Mouse (Mus musculus) mouse embryonic stem cell (cell line): Measurements from ENCODE around the gene Mtif3.

Source experiments
- in situ Hi-C, 2 experiments: fragments of 300-500 bp; cut with MboI; formaldehyde crosslinking; loops; 1 replicate in 1 of 2; 3 replicates in 1 of 2; pipeline ENCODE4 v1.14.3; 2019 to 2020; ENCODE audit warnings: low sequenced_read_pairs in 2 of 2, low pct_unique_long_range_greater_than_20kb in 1 of 2, mixed read lengths in 1 of 2; ENCODE audit not compliant: unreplicated experiment in 1 of 2

The Mtif3 gene

DNA sequence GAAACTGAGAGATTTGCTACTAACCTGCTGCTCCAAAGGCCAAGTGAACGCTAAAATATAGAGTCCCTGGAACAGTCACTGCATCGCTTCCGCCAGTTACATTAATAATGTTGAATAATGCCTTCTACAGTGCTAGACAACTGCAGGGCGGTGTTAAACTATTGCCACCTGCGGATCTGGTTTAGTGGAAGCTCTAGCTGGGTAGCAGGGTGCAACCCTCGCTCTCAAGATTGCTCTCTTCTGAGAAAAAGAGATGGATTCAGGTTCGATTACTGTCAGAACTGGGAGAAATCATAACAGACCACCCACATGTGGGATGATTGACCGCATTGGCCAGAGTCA lies 308 bp upstream of the Mtif3 start:
- in situ Hi-C loops: no loop called here

DNA sequence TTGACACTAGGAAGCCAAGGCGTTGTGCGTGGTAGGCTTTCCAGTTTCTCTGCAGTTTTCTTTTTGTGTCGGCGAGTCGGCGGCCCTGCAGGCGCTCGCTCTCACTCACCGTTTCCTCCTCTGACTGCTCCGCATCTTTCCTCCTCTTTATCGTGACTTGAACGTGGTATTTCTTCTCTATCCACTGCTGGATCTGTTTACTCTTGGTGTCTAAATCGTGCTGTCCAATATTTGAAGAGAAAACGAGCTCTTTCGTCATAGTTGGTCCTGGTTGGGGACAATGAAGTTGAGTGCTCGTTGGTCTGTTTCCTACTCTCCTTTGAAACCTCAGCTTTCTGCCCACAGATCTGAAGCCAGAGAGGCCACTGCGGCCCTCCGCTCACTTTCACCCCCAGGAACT lies 6.9 kb downstream of the Mtif3 start:
- in situ Hi-C loops: no loop called here

- in situ Hi-C loops: no loop called here
These were observed 7.9 kb downstream of the Mtif3 start for GRCm38 (mm10) chr5:146955651-146956050.

DNA sequence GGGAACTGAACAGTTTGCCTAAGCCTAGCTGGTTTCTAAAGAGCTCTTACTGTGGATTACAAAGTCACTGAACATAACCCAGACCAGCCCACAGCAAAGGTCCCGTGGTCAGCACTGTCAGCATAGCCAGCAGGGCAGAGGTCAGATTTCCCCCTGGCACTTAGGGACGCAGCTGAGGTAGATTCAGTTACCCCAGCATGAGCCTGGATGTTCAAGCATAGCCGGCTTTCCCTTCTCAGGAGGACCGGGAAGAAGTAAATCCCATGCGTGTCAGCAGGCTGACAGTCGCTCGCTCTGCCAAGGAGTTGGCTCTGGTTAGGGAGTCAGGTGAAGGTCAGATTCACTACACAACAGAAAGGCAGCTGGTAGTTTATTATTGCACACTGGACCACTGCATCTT lies 9.0 kb downstream of the Mtif3 start:
- in situ Hi-C loops: no loop called here

DNA sequence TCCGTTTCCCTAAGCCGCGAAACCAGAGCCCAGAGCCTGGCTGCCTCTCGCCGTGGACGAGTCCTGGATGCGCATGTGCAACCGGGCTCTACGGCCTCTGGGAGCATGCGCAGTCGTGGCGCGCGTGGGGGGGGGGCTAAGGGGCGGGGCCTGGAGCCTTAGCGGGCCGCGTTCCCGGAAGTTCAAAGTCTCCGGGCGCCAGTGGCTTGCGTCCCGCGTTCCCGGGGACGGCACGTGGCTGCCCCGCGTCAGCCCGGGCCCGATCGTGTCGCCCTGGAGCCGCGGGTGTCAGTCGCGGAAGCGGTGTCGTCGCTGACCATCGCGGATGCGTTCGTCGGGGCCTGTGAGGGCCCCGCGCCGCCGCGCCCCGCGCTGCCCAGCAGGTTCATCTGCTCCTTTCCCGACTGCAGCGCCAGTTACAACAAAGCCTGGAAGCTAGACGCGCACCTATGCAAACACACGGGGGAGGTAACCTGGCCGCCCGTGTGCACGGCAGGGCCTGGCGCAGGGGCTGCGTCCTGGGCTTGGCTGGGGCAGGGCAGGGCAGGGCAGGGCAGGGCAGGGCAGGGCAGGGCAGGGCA lies 15.0 kb downstream of the Mtif3 start, which contains the start of gene Gtf3a:
Gtf3a (plus strand) TSS at position 150 of the 581 bp plus-strand sequence.
- in situ Hi-C loops: no loop called here

GRCm38 (mm10) chr5:146948041-146948507 lies 15.5 kb downstream of the Mtif3 start:
- in situ Hi-C loops: no loop called here

- in situ Hi-C loops: no loop called here
These were observed 16.1 kb downstream of the Mtif3 start for GRCm38 (mm10) chr5:146947497-146947896.

GRCm38 (mm10) chr5:146946682-146947081 lies 16.9 kb downstream of the Mtif3 start:
- in situ Hi-C loops: no loop called here

DNA sequence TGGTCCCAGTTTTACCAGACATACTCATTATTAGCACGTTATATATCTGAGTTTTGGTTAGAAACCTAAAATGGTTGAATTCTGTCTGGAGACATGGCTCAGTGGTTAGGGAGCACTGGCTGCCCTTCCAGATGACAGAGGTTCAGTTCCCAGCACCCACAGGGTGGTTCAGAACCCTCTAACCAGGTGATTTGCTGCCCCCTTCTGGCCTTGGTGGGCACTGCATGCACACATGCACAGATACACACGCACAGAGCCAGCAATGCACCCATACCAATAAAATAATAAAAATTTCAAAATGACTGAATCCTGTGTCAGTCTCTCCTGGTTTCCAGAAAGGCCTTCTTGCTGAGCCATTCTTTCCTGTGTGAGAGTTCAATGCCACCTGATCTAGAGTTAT lies 19.0 kb downstream of the Mtif3 start:
- in situ Hi-C loops: loop anchor here in 1 of 2 experiments (5.0 kb wide), 1 partner anchor 33 kb away; no protein-coding TSS in a partner anchor

DNA sequence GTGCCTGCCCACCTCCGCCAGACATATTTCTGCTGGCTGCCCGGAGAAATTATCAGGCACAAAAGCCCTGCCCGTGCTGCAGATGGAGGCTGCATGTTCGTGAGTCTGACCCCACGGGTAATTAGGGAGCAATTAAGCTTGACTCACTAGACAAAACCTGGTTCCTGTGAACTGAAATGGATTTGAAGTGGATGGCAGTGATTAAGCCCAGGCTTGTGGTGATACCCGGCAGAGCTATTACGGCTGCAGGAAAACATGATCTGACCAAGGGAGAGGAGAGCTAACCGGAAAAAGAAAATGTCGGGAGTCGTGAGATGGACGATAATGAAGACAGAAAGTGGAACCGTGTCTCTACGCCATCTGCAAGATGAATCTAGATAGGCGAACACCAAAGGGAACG lies 20.6 kb downstream of the Mtif3 start:
- in situ Hi-C loops: loop anchor here in 1 of 2 experiments (5.0 kb wide), 1 partner anchor 34 kb away; no protein-coding TSS in a partner anchor

DNA sequence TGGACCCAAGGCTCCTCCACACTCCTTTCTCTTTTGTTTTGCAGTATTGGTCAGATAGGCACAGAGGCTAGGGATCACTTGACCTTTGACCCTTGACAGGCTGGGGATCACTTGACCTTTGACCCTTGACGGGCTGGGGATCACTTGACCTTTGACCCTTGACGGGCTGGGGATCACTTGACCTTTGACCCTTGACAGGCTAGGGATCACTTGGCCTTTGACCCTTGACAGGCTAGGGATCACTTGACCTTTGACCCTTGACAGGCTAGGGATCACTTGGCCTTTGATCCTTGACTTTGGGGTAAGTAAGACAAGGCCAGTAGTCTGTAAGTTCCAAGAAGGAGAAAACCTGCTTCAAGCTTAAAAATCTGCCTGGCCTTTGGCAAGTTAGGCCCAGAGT lies 21.7 kb downstream of the Mtif3 start:
- in situ Hi-C loops: loop anchor here in 1 of 2 experiments (5.0 kb wide), 1 partner anchor 35 kb away; no protein-coding TSS in a partner anchor

GRCm38 (mm10) chr5:146940219-146940618 lies 23.4 kb downstream of the Mtif3 start:
- in situ Hi-C loops: loop anchor here in 1 of 2 experiments (5.0 kb wide), 1 partner anchor 37 kb away; no protein-coding TSS in a partner anchor

GRCm38 (mm10) chr5:146939109-146939796 lies 24.3 kb downstream of the Mtif3 start:
- in situ Hi-C loops: no loop called here

GRCm38 (mm10) chr5:146937541-146938503 lies 25.8 kb downstream of the Mtif3 start:
- in situ Hi-C loops: no loop called here

GRCm38 (mm10) chr5:146933466-146933865 lies 30.1 kb downstream of the Mtif3 start:
- in situ Hi-C loops: no loop called here

- in situ Hi-C loops: no loop called here
These were observed 31.6 kb downstream of the Mtif3 start for GRCm38 (mm10) chr5:146931904-146932553.

- in situ Hi-C loops: no loop called here
These were observed 32.2 kb downstream of the Mtif3 start for GRCm38 (mm10) chr5:146931422-146931821.

DNA sequence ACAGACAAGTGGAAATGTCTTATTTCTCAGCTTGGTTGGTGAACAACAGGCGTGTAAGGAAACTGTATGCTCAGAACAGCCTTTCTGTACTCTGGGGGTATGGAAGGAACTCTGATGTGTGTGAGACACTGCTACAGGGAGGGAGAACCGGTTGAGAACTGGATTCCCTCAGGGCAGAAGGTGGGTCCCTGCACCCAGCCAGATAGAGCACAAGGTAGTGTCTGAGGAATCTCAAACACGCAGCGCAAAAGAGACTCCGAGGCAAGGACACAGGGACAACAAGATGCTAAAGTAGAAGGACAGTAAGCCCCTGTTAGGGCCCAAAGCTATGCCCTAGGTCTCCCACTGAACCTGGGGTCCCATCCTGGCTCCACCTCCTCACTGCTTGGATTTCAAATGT lies 36.9 kb downstream of the Mtif3 start:
- in situ Hi-C loops: no loop called here
